Mouse (Mus musculus) thymus, postnatal 4 days (tissue): ENCODE data around the gene Krtcap2.
"Not testable (repeated sequence)": the region's sequence is repeated elsewhere in the genome, so short reads cannot be mapped to it uniquely, and the experiment has no call there.

Experiments used
- DNase-seq: peaks from one replicate; pipeline ENCODE4 v3.0.0; 2021

The Krtcap2 gene

DNA sequence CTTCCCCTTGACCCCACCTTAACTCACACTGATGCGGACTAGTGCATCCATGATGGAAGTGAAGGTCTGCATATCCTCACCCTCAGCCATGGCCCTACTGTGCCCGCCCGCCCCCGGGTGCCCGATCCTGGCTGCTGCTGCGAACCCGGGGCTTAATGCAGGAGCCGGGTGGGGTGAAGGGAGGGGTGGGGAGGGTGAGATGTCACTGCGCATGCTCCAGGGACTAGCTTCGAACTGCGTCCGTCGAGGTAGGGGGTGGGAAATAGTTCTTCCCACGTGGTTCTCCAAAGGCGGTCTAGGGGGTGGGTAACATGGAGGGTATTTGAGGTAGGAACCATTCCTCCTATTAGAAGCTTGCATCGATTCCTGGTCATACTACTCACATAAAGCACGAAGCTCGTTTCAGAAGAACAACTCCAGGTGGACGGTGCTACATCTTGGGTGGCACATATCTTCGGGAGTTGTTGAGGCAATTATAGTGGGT, at the start of gene Krtcap2:
Krtcap2 (plus strand) TSS at position 279 of the 484 bp plus-strand sequence.
- peak; percentile 59 for DNase-seq

DNA sequence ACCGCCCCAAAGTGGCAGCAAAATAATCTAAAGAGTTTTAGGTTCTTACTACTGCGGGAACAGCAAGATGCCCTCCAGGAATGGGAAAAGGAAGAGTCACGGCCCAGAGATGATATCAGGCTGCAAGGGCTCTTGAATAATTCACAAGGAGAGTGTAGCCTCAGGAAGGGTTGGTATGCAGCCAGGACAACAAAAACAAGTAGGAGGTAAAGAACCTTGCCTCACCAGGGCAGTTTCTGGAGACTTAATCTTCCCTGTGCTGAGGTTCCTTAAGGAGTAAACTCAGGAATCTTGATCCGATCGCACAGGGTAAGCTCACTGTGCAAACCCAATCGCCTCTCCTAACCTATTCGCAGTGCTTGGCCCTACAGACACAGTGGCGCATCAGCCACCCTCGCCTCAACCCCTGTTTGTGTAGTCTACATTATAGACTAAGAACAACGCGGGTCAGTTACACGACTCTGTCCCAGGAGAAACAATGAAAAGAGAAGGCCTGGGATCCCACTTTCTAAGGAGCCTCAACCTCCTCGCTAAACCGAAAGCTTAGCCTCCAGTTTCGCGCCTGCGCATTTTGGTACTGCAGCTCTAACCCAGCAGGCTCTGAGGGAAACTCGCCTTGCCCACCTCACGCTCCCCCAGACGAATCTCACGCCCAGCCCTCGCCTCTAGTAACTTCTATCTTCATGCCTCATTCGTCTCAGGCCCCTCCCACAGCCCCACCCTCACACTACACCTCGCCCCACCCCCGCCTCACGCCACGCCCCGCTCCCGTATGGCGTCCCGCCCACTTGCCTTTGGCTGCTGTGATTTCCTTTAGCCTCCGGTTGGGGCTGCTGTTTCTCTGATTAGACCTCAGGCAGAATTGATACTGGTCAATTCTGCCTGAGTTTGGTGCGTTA, 49.5 kb upstream of the Krtcap2 start:
- DNase-seq, result peak; percentile 95

DNA sequence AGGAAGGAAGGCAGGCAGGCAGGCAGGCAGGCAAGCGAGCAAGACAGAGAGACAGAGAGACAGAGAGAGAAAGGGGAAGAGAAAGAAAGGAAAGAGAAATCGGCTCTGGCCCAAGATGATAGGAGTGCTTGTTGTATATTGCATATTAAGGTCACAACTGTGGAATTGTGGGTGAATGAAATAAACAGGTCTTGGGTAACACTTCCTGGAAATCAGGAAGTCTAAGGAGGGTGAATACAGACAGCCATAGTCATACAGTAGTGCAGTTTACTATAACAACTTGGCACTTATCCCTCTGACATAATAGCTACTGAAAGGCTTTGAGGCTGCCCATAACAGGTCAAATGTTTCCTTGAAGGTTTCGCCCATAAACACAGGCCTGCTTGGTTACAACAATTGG, 45.9 kb upstream of the Krtcap2 start:
- no peak for DNase-seq

DNA sequence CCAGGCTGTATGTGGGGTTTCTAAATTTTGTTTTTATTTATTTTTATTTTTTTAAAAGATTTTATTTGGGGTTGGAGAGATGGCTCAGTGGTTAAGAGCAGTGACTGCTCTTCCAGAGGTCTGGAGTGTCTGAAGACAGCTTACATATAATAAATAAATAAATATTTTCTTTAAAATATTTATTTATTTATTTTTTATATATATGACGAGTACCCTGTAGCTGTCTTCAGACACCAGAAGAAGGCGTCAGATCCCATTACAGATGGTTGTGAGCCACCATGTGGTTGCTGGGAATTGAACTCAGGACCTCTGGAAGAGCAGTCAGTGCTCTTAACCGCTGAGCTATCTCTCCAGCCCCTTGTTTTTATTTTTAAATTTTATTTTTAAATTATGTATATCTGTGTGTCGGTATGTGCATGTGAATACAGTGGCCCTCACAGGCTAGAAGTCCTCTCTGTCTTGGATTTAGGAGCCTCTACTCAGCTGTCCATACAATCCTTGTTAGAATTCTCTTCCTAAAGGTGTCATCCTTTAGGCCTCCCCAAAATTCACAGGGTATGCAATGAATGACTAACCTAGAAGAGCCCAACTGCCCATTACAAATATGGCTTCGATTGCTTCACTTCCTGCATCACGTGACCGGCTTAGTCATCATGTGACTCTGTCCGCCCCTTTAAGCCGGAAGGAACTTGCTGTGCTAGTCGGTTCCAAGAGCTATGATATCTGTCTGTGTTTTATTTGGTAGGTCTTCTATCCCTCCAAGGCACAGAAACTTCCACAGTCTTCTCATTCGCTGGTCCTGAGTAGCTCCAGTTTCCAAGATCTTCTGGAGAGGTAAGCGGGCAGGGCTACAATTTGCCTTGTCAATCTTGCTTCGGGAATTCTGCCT, 43.3 kb upstream of the Krtcap2 start, which contains the start of gene Gba:
Gba (plus strand) TSS at position 676 of the 889 bp plus-strand sequence.
- DNase-seq, result peak; percentile 89

DNA sequence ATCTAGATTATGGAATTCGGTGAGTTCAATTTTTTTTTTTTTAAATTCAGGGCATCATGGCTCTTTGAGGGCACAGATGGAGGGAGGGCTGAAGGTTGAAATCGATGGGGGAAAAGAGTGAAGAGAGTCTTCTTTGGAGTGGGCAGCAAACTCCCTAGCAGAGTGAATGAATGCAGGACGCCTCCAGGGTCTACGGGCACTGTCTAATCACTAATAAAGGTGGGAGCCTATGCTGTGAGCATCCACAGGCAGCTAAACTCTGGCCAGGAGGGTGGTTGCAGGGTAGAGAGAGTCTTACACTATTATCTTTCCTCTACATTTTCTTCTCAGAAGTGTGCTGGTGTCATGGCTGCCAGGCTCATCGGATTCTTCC, 42.6 kb upstream of the Krtcap2 start:
- no peak for DNase-seq

DNA sequence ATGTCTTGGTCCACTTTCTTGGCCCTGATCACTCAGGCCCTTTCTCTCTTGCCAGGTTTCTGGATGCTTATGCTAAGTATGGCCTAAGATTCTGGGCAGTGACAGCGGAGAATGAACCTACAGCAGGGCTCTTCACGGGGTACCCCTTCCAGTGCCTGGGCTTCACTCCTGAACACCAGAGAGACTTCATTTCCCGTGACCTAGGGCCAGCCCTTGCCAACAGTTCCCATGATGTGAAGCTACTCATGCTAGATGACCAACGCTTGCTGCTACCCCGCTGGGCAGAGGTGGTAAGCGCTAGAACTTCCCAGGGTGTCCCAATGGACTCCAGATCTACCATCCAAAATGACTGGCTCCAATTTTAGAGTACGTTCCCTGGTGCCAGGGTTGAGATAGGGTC, 39.7 kb upstream of the Krtcap2 start:
- DNase-seq, result no peak

DNA sequence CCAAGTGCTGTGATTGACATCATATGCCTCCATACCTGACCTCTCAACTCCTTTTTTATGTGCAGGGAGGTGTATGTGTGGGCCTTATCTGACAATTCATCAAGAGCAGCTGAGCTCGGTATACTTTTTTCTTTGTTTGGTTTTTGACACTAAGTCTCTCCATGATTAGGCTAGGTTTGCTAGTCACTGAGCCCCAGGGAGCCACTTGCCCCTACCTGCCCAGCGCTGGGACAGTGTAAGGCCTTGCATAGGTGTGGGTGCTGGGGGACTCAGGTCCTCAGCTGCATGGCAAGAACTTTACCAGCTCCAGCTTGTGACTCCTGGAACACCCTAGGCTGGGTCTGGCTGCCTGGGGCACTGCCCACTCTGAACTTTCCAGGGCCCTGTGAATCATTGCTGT, 39.1 kb upstream of the Krtcap2 start:
- DNase-seq, result no peak

DNA sequence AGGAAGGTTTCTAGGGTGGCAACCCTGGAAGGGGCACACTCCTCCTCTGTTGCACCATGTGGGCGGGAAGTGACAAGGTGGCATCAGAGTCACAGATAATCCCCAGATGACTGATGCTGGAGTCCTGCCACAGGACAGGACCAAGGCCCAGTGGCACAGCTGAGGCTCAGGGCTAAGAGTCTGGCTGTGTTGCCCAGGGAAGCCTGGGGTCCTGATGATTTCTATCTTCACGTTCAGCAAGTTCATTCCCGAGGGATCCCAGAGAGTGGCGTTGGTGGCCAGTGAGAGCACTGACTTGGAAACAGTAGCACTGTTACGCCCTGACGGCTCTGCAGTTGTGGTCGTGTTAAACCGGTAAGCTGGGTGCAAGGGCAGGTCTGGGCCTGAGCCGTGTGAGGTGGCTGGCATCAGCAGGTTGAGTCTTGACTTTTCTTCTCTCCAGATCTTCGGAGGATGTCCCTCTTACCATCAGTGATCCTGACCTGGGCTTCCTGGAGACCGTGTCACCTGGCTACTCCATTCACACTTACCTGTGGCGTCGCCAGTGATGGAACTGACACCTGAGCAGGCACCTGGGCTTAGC, 37.6 kb upstream of the Krtcap2 start:
- DNase-seq, result no peak

DNA sequence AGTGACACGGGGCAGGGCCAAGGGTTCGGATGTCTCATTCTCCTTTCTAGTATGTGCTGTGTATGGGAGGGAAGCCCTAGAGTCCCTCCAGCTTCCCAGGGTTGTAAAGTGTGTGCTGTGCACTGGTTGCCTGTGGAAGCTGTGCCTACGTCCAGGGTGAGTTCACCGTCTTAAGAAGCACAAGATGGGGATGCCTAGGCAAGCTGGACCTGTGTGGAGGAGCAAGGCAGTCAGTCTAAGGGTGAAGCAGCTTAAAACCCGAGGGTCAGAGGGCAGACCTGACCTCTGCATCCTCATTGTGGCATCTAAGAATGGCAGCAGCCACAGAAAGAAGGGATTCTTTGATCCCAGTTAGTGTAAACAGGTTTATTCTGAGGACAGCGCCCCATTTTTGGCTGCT, 37.0 kb upstream of the Krtcap2 start:
- no peak for DNase-seq

DNA sequence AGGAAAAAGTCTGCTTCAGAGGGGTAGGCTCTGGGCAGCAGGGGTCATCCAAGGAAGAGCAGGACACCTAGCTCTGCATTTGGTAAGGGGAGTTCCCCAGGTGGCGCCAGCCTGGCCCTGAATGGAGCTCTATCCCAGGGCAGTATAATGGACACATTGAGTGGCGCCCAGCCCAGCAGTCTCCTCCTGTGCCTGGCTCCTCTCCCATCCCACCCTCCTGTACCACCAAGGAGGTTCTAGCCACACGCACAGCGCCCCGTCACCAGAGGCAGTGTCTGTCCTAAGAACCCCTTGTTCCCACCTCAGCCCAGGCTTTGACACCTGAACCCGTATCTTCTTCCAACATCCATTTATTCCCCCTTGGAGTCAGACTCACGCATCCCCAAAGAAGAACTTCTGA, 36.0 kb upstream of the Krtcap2 start:
- no peak for DNase-seq

DNA sequence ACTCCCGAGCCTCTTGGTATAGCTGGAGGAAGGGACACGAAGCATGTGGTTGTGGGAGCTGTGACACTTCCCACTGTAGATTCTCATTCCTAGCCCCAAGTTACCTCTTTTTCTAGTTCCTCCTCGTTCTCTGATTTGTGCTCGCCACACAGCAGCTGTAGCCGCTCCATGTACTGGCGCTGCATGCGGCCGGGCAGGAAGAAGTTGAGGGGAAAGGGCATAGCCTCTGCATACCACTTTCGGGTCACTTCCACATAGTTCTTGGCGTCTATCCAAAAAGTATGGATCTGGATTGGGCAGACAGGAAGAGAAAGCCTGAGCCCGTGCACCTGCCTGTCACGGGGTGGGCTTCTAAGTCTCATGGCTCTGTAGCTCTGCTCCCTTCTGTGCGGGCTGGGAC, 35.6 kb upstream of the Krtcap2 start:
- DNase-seq, result no peak

DNA sequence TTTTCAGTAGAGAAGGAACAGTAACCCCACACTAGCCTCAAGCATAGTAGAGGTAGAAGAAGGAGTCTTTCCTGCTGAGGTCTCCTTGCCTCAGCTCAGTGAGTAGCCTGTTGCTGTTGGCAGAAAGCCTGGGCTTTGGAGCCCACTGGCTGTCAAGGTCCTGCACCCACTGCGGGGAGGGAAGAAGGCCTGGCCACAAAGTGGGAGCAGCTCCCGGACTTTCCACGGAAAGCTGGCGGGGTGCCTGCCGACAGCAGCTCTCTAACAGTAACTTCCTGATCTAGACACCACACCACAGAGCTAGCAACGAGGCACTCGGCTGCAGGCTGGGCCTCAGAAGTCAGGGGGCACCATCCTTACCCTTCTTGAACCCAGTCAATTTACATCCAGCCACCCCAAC, 35.0 kb upstream of the Krtcap2 start:
- no peak for DNase-seq

DNA sequence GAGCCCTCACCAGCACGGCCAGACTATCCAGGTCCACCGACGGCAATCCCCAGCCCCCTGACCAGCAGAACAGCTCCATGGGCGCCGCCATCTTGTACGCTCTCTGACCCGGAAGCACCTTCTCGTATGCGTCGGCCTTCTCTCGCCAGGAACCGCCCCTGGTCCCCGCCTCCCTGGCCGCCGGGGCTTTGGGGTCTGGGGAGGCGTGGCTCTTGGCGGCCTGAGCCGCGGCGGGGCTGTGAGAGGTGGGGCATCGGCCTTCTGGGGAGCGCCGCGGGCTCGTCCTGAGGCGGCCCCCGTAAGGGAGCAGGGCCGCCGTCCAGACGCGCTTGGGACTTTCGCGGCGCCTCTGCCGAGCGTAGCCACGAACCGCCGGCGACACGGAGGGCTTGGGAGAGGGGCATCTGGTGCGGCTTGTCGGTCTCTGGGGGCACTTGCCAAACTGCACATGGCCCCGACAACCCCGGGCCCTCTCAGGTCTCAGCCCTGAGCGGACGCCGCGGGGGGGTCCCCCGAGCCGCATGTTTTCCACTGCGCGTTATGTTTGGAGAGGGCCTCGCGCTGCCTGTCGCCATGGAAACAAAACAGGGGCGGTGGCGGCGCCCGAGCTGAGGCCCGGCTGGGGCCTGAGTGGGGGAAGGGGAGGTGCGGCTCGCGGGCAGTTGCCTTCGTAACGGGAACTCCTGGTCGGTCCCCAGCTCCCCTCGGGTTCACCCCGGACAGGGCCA, 31.8 kb upstream of the Krtcap2 start:
- peak; percentile 89 for DNase-seq

DNA sequence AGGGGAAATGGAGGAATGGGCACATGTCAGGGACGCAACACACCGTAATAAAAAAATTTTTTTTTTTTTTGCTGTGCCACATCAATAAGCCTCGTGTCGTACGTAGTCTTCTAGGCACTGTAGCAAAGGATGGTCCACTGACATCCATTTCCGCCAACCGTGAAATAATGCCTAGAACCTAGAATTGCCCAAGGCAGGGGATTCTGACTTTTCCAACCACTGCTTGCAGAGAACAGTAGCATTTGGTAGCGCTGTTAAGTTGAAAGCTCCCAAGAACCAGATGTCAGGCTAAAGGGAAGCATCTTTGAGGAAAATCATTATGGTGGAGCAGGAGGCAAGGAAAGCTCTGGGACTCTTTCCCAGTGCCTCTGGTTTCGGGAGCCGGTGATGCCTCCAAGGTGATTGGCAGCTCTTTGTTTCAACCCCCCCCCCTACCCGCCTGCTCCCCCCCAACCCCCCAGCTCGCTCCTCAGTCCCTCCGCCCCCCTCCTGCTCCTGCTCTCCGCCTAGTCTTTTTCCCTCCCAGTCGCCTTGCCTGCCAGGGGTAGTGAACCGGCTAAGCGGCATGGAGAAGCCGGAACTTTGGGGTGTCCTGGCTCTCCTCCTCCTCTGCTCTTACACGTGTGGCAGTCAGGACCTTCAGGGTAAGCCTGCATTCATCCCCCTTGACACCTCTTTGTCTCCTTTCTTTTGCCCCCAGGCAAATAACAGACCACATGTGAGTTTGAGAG, 30.9 kb upstream of the Krtcap2 start, which contains the start of gene Thbs3:
Thbs3 (plus strand) TSS at position 500 of the 731 bp plus-strand sequence.
- no peak for DNase-seq

DNA sequence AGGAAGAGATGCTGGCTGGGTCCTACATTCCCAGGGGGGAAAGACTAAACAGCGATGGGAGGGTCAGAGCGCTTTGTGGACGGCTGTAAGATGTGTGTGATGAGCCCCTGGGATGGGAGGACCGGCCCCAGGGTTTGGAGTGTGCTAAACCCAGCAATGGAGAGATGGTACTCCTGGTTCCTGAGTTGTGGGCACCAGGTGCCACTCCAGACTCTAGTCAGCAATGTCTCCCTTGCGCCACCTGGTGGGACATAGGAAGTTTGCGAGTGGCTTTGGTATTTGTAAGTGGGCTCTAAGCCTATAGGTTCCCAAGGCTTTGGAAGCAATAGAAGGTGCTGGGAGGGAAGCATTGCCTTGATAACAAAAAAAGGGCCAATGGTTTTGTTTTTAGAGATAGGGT, 29.9 kb upstream of the Krtcap2 start:
- DNase-seq, result peak; percentile 92

DNA sequence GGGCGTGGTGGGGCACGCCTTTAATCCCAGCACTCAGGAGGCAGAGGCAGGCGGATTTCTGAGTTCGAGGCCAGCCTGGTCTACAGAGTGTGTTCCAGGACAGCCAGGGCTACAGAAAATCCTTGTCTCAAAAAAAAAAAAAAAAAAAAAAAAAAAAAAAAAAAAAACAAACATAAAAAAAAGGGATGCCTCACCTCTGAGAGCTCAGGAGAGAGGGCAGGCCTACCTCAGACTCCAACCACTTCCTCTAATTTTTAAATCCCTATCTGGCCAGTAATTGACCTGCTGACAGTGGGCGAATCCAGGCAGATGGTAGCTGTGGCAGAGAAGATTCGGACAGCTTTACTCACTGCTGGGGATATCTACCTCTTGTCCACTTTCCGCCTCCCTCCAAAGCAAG, 29.4 kb upstream of the Krtcap2 start:
- not testable (repeated sequence) for DNase-seq

DNA sequence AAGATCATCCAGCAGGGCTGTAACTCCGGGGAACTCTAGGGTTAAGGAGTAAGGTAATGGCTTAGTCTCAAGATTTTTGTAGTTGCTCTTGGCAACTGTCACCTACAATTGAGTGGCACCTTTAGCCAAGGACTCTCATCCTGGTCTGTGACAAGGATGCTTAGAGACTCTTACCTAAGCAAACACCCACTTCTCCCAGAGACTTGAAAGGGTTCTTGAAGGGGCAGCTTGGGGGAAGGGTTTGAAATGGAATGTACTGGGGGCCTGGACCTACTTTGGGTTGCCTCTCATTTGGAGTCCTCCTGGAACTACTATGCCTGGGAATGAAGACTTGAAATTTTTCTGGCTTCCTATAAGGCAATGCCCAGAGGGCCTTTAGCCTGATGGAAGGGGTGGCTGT, 27.5 kb upstream of the Krtcap2 start:
- no peak for DNase-seq

DNA sequence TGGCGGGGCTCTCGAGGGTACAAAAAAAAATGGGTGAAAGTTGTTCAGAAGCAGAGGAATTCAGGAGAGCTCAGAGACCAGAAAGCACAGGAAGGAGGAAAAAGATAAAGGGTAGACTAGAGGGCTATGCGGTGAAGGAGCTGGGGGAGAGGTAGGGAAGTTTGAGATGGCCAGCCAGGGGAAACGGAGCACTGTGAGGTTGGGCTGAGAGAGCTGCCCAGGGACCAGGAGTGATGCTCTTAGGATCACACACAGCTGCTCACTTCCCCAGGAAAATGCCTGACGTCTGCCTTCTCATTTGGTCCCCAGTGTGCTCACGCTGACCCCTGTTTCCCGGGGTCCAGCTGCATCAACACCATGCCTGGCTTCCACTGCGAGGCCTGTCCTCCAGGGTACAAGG, 26.2 kb upstream of the Krtcap2 start:
- no peak for DNase-seq

DNA sequence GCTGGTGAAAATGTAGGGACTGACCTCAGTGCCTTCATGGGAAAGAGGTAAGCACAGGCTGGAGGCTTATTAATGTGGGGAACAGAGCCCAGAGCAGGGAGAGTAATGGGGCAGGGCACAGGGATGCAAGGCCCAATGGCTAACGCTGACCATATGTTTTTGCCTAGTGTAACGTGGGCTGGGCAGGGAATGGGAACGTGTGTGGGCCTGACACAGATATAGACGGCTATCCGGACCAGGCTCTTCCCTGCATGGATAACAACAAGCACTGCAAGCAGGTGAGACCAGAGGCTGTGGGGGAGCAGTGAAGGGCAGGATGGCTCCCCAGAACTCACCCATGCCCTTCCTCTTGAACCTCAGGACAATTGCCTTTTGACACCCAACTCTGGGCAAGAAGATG, 24.6 kb upstream of the Krtcap2 start:
- no peak for DNase-seq

DNA sequence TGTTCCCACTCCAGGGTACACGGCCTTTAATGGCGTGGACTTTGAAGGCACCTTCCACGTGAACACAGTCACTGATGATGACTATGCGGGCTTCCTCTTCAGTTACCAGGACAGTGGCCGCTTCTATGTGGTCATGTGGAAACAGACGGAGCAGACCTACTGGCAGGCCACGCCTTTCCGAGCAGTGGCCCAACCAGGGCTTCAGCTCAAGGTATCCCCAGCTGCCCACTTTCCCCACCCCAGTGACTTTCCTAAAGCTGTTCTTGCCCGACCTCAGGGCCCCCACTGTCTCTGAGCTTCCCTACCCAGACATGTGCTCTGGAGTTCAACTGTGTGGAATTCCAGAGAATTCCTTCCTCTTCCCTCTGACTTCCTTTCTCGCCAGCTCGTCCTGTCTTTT, 21.0 kb upstream of the Krtcap2 start:
- no peak for DNase-seq

DNA sequence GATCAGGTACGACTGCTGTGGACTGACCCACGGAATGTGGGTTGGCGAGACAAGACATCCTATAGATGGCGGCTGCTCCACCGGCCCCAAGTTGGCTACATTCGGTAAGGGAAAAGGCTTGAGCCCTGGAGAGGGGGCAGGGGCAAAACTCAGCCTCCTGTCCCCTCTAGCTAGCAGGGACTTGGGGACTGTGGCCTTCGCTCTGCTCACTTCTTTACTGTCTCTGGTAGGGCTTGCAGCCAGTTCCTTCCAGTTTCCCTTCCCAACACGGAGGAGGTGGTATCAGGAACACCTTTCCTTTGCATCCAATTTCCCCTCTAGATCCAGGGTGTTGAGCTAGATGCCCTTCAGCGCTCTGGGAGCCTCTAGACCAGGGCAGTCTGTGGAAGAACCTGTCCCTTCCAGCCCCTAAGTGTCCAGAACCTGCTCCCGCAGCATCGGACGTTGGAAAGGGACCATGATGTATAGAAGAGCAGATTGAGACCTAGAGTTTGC, 20.4 kb upstream of the Krtcap2 start:
- DNase-seq, result no peak

DNA sequence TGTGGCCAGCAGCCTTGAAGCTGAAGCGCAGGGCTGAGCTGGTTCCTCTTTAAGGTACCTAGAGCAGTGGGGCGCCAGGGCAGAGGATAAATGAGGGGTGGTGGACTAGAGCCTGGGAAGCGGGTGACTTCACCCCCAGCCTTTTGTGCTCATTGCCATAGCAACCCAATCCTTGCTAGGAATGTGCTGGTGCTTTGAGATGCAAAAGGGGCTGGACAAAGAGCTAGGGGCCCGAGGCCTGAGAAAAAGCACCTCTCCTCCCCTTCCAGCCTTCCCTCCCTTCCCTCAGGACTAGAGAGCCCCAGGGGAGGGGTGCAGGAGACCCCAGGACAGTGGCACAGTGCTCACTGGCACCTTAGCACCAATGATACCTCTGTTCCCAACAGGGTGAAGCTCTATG, 19.8 kb upstream of the Krtcap2 start:
- DNase-seq, result no peak
